Mouse (Mus musculus): ENCODE measurements at regions not wholly inside any gene's neighbourhood (a gene's known extent, or its start where the extent isn't known, plus 50 kb on each side); places are given as distances from the start of the nearest gene placed in this dataset.
A peak's percentile ranks its signal among the peaks of the same experiment; 100 is the strongest.

- H3K4me1 ChIP-seq: peaks cover 7% of the 10 kb centered on the region
Measured at GRCm38 (mm10) chr14:58939086-58939485, 203.6 kb downstream of the 1700129C05Rik start.

GRCm38 (mm10) chr14:58938601-58938970, 204.1 kb downstream of the 1700129C05Rik start:
- WGBS: 66% methylated on average over 5 of the region's 5 CpGs
- no peak overlapping the region for H3K27ac ChIP-seq
- DNase-seq (ENCODE audit: low spot score): no peak
- peaks cover 7% of the 10 kb centered on the region for H3K4me1 ChIP-seq
- no peaks in the 10 kb centered on the region for H3K36me3 ChIP-seq
- H3K27me3 ChIP-seq (ENCODE audit: low read depth, poor library complexity, severe bottlenecking): no peaks in the 10 kb centered on the region
- no peak overlapping the region for H3K4me3 ChIP-seq
- no peaks in the 10 kb centered on the region for H3K9me3 ChIP-seq (replicated peaks)

More at GRCm38 (mm10) chr14:58939086-58939485, 203.6 kb downstream of the 1700129C05Rik start:
- WGBS: 88% methylated on average over 1 of the region's 1 CpGs
- no peak overlapping the region for H3K27ac ChIP-seq
- DNase-seq (ENCODE audit: low spot score): no peak
- H3K36me3 ChIP-seq: no peaks in the 10 kb centered on the region
- H3K27me3 ChIP-seq (ENCODE audit: low read depth, poor library complexity, severe bottlenecking): no peaks in the 10 kb centered on the region
- H3K9me3 ChIP-seq (replicated peaks): no peaks in the 10 kb centered on the region
- H3K4me3 ChIP-seq: no peak overlapping the region

- no peak overlapping the region for H3K4me3 ChIP-seq
- WGBS: 83% methylated on average over 12 of the region's 12 CpGs
- H3K36me3 ChIP-seq: no peaks in the 10 kb centered on the region
- DNase-seq (ENCODE audit: low spot score): no peak
- H3K4me1 ChIP-seq: peaks cover 7% of the 10 kb centered on the region
- H3K9me3 ChIP-seq (replicated peaks): no peaks in the 10 kb centered on the region
- H3K27me3 ChIP-seq (ENCODE audit: low read depth, poor library complexity, severe bottlenecking): no peaks in the 10 kb centered on the region
- H3K27ac ChIP-seq: no peak overlapping the region
Measured at GRCm38 (mm10) chr14:58937791-58938600, 204.7 kb downstream of the 1700129C05Rik start.

GRCm38 (mm10) chr14:58937331-58937730, 205.4 kb downstream of the 1700129C05Rik start:
- no peak for DNase-seq (ENCODE audit: low spot score)
- 56% methylated on average over 8 of the region's 8 CpGs for WGBS
- H3K27ac ChIP-seq: no peak overlapping the region
- no peak overlapping the region for H3K4me3 ChIP-seq
- no peaks in the 10 kb centered on the region for H3K36me3 ChIP-seq
- H3K9me3 ChIP-seq (replicated peaks): no peaks in the 10 kb centered on the region
- H3K27me3 ChIP-seq (ENCODE audit: low read depth, poor library complexity, severe bottlenecking): no peaks in the 10 kb centered on the region
- peaks cover 7% of the 10 kb centered on the region for H3K4me1 ChIP-seq

- WGBS: 87% methylated on average over 2 of the region's 2 CpGs
- peaks cover 7% of the 10 kb centered on the region for H3K4me1 ChIP-seq
- DNase-seq (ENCODE audit: low spot score): no peak
- H3K36me3 ChIP-seq: no peaks in the 10 kb centered on the region
- H3K4me3 ChIP-seq: no peak overlapping the region
- no peak overlapping the region for H3K27ac ChIP-seq
- no peaks in the 10 kb centered on the region for H3K27me3 ChIP-seq (ENCODE audit: low read depth, poor library complexity, severe bottlenecking)
- H3K9me3 ChIP-seq (replicated peaks): no peaks in the 10 kb centered on the region
Measured at GRCm38 (mm10) chr14:58936131-58936530, 206.6 kb downstream of the 1700129C05Rik start.

- Histone ChIP-seq H3K4me3 (no peak overlapping the region), H3K4me1 (no peaks in the 10 kb centered on the region), H3K27me3 (ENCODE audit: low read depth, poor library complexity, severe bottlenecking) (no peaks in the 10 kb centered on the region), H3K36me3 (no peaks in the 10 kb centered on the region), H3K27ac (no peak overlapping the region), H3K9me3 (replicated peaks) (no peaks in the 10 kb centered on the region)
- 68% methylated on average over 9 of the region's 9 CpGs for WGBS
- no peak for DNase-seq (ENCODE audit: low spot score)
Measured at GRCm38 (mm10) chr14:58917853-58918252, 224.8 kb downstream of the 1700129C05Rik start.

- 89% methylated on average over 3 of the region's 3 CpGs for WGBS
- H3K4me1 ChIP-seq: no peaks in the 10 kb centered on the region
- H3K36me3 ChIP-seq: no peaks in the 10 kb centered on the region
- no peaks in the 10 kb centered on the region for H3K27me3 ChIP-seq (ENCODE audit: low read depth, poor library complexity, severe bottlenecking)
- H3K4me3 ChIP-seq: no peak overlapping the region
- no peak overlapping the region for H3K27ac ChIP-seq
- no peak for DNase-seq (ENCODE audit: low spot score)
- no peaks in the 10 kb centered on the region for H3K9me3 ChIP-seq (replicated peaks)
Measured at GRCm38 (mm10) chr14:58917228-58917627, 225.5 kb downstream of the 1700129C05Rik start.

GRCm38 (mm10) chr14:58914937-58915336, 227.8 kb downstream of the 1700129C05Rik start:
- no peak overlapping the region for H3K27ac ChIP-seq
- 93% methylated on average over 3 of the region's 3 CpGs for WGBS
- H3K4me1 ChIP-seq: peaks cover 4% of the 10 kb centered on the region; the same call in 1 of the 2 replicates
- no peak overlapping the region for H3K4me3 ChIP-seq
- no peaks in the 10 kb centered on the region for H3K27me3 ChIP-seq (ENCODE audit: low read depth, poor library complexity, severe bottlenecking)
- no peaks in the 10 kb centered on the region for H3K9me3 ChIP-seq (replicated peaks)
- no peaks in the 10 kb centered on the region for H3K36me3 ChIP-seq
- DNase-seq (ENCODE audit: low spot score): no peak

- no peaks in the 10 kb centered on the region for H3K27me3 ChIP-seq (ENCODE audit: low read depth, poor library complexity, severe bottlenecking)
- H3K36me3 ChIP-seq: no peaks in the 10 kb centered on the region
- no peak overlapping the region for H3K4me3 ChIP-seq
- no peaks in the 10 kb centered on the region for H3K9me3 ChIP-seq (replicated peaks)
- peaks cover 26% of the 10 kb centered on the region for H3K4me1 ChIP-seq
- no peak overlapping the region for H3K27ac ChIP-seq
- 91% methylated on average over 1 of the region's 1 CpGs for WGBS
- DNase-seq (ENCODE audit: low spot score): no peak
Measured at GRCm38 (mm10) chr14:58910846-58911245, 231.8 kb downstream of the 1700129C05Rik start.

- Histone ChIP-seq H3K36me3 (no peaks in the 10 kb centered on the region), H3K9me3 (replicated peaks) (no peaks in the 10 kb centered on the region), H3K4me3 (no peak overlapping the region), H3K4me1 (peaks cover 26% of the 10 kb centered on the region), H3K27ac (no peak overlapping the region), H3K27me3 (ENCODE audit: low read depth, poor library complexity, severe bottlenecking) (no peaks in the 10 kb centered on the region)
- DNase-seq (ENCODE audit: low spot score): no peak
- WGBS: 18% methylated on average over 3 of the region's 3 CpGs
Measured at GRCm38 (mm10) chr14:58907932-58908331, 234.8 kb downstream of the 1700129C05Rik start.

- Histone ChIP-seq H3K27me3 (ENCODE audit: low read depth, poor library complexity, severe bottlenecking) (no peaks in the 10 kb centered on the region), H3K27ac (no peak overlapping the region), H3K4me1 (peaks cover 26% of the 10 kb centered on the region), H3K4me3 (no peak overlapping the region), H3K9me3 (replicated peaks) (no peaks in the 10 kb centered on the region), H3K36me3 (no peaks in the 10 kb centered on the region)
- no peak for DNase-seq (ENCODE audit: low spot score)
- WGBS: 63% methylated on average over 3 of the region's 3 CpGs
Measured at GRCm38 (mm10) chr14:58907359-58907758, 235.3 kb downstream of the 1700129C05Rik start.

GRCm38 (mm10) chr14:58906631-58907030, 236.1 kb downstream of the 1700129C05Rik start:
- 81% methylated on average over 4 of the region's 4 CpGs for WGBS
- H3K36me3 ChIP-seq: no peaks in the 10 kb centered on the region
- no peak overlapping the region for H3K27ac ChIP-seq
- no peak overlapping the region for H3K4me3 ChIP-seq
- H3K4me1 ChIP-seq: peaks cover 26% of the 10 kb centered on the region
- no peaks in the 10 kb centered on the region for H3K9me3 ChIP-seq (replicated peaks)
- DNase-seq (ENCODE audit: low spot score): no peak
- no peaks in the 10 kb centered on the region for H3K27me3 ChIP-seq (ENCODE audit: low read depth, poor library complexity, severe bottlenecking)

GRCm38 (mm10) chr14:58868176-58868949, 274.3 kb downstream of the 1700129C05Rik start:
- Histone ChIP-seq H3K27ac (peak overlapping the region; percentile 58), H3K27me3 (ENCODE audit: low read depth, poor library complexity, severe bottlenecking) (no peaks in the 10 kb centered on the region), H3K4me1 (peaks cover 18% of the 10 kb centered on the region), H3K36me3 (no peaks in the 10 kb centered on the region), H3K4me3 (no peak overlapping the region), H3K9me3 (replicated peaks) (no peaks in the 10 kb centered on the region)
- WGBS: 63% methylated on average over 14 of the region's 14 CpGs
- DNase-seq (ENCODE audit: low spot score): no peak

All from limb, embryonic 10.5 days (tissue).